Mouse (Mus musculus) layer of hippocampus, adult 2 months (tissue): ENCODE results near the gene Mtfr2. TPM values are rescaled to one million over a fixed set of nuclear protein-coding genes. Genes with fewer than 3 reads are reported as not detected.

Experiments
- DNase-seq, 2 experiments: peaks; one replicate each; pipeline ENCODE4 v3.0.0; 2022; ENCODE audit warnings: low spot score in 2 of 2
- H3K27ac ChIP-seq: fragments of 200-600 bp; 2 replicates; pipeline ENCODE4 v1.8.1; 2022
- H3K4me3 ChIP-seq: fragments of 200-600 bp; 2 replicates; pipeline ENCODE4 v1.8.1; 2022; ENCODE audit warnings: mild to moderate bottlenecking
- CTCF ChIP-seq: fragments of 200-600 bp; conservative IDR thresholded peaks from 2 replicates; pipeline ENCODE4 v1.8.1; 2022; ENCODE audit warnings: antibody characterized with exemption, mild to moderate bottlenecking, moderate library complexity
- long read RNA-seq, 2 experiments: library from polyadenylated mRNA; stranded (forward); transcript quantifications; one replicate each; pipeline ENCODE4 v2.0.0; 2021; ENCODE audit warnings: borderline mapping rate in 2 of 2
- total RNA-seq, 2 experiments: library from RNA; stranded (reverse); gene quantifications; 2 replicates each; pipeline ENCODE4 v1.2.3; 2021

Gene Mtfr2
- total RNA-seq: under 1 TPM; 0.49 to 0.67 TPM
- long read RNA-seq, experiment 1: 0 reads
- long read RNA-seq, experiment 2: 0 reads

GRCm38 (mm10) chr10:20347285-20348214, at the start of gene Mtfr2:
TSS of gene Mtfr2 (plus strand) at chr10:20347770.
- DNase-seq: peak; percentile 93
- peak; percentile 30 for TF ChIP-seq CTCF
- peak within 1 kb of the TSS; percentile 60 for H3K4me3 ChIP-seq
- H3K27ac ChIP-seq: peak within 1 kb of the TSS; percentile 43

DNA sequence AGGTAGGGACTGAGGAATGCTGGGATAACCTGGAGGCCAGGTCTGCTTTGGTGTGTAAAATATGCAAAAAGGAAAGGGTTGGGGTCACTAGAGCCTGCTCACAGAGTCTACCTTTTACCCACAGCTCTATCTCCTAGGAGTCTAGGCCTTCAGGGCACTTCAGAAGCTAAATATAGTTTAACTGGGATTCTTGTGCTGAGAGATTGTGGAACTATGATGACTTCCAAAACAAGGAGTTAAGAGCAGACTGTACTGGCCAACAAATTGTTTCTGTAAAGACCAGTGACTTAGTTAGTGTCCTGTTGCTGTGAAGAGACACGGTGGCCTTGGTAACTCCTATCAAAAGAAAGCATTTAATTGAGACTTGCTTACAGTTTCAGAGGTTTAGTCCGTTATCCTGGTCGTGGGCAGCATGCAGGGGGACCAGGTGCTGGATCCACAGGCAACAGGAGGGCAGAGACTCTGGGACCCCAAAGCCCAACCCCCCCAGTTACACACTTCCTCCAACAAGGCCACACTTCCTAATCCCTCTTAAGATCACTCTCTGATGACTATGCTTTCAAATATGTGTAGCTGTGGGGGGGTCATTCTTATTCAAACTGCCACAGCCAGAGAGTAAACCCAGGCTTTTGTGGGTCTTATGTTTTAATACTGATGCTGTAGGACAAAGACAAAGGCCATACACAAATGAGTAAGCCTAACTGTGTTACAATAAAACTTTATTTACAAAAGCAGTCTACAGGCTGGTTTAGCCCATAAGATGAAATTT, 49.2 kb upstream of the Mtfr2 start:
- TF ChIP-seq CTCF: no peak
- Histone ChIP-seq H3K27ac (no peak overlapping the region), H3K4me3 (no peak overlapping the region)
- no peak for DNase-seq

DNA sequence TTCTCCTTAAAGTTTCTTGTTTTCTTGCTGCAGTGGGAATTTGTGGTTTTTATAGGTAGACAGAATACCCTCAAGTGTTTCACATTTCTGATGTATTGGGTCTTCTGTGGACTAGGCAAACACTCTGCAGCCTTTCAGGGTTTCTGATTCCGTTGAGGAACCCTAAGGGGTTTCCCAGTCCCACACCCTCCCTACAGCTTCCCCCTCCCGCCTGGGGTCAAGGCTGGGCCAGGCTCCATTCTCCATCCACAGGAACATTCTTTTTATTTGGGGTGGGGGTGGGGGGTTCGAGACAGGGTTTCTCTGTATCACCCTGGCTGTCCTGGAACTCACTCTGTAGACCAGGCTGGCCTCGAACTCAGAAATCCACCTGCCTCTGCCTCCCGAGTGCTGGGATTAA, 48.5 kb upstream of the Mtfr2 start:
- TF ChIP-seq CTCF: no peak
- no peak overlapping the region for H3K4me3 ChIP-seq
- DNase-seq: no peak
- H3K27ac ChIP-seq: no peak overlapping the region

GRCm38 (mm10) chr10:20310969-20311769, 36.4 kb upstream of the Mtfr2 start:
- TF ChIP-seq CTCF: no peak
- H3K4me3 ChIP-seq: peak overlapping the region; percentile 87
- no peak for DNase-seq
- peak overlapping the region; percentile 98 for H3K27ac ChIP-seq

DNA sequence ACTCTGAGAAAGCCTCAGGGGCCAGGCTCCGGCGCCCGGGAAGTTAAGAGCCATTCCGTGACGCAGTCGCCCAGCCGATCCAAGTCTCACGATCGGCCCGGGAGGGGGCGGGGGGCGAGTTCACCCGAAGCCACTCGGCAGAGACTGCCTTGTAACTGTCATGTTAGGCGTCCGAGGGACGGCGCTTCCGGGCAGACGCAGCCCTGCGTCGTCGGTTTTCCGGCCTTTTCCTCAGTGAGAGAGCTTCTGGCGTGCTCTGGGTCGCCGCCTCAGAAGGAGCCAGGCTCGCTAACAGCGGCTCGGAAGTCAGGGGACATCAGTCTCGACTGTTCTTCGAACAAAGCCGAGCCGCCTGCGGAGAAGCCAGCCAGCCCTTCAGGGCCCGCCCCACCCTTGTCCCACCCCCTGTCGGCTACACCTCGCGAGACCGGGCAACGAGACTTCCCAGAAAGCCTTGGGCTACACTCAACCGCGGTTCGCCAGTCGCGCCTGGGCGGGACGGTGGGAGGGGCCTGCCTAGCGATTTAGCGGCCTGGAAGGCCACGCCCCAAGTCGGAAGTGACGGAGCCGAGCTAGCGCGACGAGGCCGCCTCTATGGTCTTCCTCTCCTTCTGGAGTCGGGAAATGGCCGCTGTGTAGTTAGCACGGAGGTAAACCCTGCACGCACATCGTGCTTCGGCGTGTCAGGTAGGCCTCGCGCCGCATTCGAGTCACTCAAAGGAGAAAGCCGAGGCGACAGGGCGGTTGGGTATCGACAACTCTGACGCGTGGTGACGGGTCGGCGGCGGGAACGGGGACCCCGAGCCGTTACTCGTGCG, 35.4 kb upstream of the Mtfr2 start, which contains the start of gene Bclaf1:
Bclaf1 (plus strand) TSS at position 552 of the 818 bp plus-strand sequence.
- peak within 1 kb of the TSS; percentile 87 for H3K4me3 ChIP-seq
- DNase-seq: peak; percentile 99
- H3K27ac ChIP-seq: peak within 1 kb of the TSS; percentile 98
- no peak for TF ChIP-seq CTCF

- TF ChIP-seq CTCF: no peak
- DNase-seq: peak; percentile 87 to 94
- peak overlapping the region; percentile 87 for H3K4me3 ChIP-seq
These were observed 34.8 kb upstream of the Mtfr2 start for GRCm38 (mm10) chr10:20312736-20313301.

DNA sequence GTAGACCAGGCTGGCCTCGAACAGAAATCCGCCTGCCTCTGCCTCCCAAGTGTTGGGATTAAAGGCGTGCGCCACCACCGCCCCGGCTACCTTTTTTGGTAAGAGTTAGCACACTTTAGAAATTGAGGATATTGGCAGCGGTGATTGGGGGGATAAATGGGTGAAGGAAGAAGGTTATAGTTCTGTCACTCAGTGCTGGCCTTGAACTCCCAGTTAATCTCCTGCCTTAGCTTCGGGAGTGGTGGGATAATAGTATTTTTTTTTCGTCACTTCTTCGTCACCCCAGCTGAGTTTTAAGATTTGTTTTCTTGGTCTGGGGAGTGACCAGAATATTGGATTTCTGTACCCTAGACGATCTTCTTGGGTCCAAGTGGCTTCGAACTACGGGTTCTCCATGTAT, 34.1 kb upstream of the Mtfr2 start:
- Histone ChIP-seq H3K27ac (peak overlapping the region; percentile 98; the same call in 1 of the 2 replicates), H3K4me3 (peak overlapping the region; percentile 87)
- no peak for TF ChIP-seq CTCF
- no peak for DNase-seq

More at GRCm38 (mm10) chr10:20312736-20313301, 34.8 kb upstream of the Mtfr2 start:
- peak overlapping the region; percentile 98 for H3K27ac ChIP-seq

- no peak for DNase-seq
- Histone ChIP-seq H3K4me3 (peak overlapping the region; percentile 87), H3K27ac (no peak overlapping the region)
- TF ChIP-seq CTCF: no peak
These were observed 33.6 kb upstream of the Mtfr2 start for GRCm38 (mm10) chr10:20313941-20314340.

DNA sequence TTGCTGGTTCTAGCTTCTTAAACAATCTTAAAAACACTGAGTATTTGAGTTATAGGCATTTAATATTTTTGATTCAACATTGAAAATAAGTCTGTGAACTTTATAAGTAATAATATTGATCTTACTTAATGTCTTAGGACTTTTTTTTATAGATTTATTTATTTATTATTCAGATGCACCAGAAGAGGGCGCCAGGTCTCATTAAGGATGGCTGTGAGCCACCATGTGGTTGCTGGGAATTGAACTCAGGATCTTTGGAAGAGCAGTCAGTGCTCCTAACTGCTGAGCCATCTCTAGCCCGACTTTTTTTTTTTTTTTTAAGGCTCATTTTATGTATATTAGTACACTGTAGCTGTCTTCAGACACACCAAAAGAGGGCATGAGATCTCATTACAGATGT, 32.8 kb upstream of the Mtfr2 start:
- DNase-seq: no peak
- no peak overlapping the region for H3K27ac ChIP-seq
- no peak overlapping the region for H3K4me3 ChIP-seq
- TF ChIP-seq CTCF: peak; percentile 72

- no peak for TF ChIP-seq CTCF
- Histone ChIP-seq H3K4me3 (no peak overlapping the region), H3K27ac (no peak overlapping the region)
- DNase-seq: no peak
These were observed 30.1 kb upstream of the Mtfr2 start for GRCm38 (mm10) chr10:20317466-20317865.

- no peak for DNase-seq
- Histone ChIP-seq H3K27ac (no peak overlapping the region), H3K4me3 (no peak overlapping the region)
- TF ChIP-seq CTCF: no peak
These were observed 21.3 kb upstream of the Mtfr2 start for GRCm38 (mm10) chr10:20326226-20326625.

DNA sequence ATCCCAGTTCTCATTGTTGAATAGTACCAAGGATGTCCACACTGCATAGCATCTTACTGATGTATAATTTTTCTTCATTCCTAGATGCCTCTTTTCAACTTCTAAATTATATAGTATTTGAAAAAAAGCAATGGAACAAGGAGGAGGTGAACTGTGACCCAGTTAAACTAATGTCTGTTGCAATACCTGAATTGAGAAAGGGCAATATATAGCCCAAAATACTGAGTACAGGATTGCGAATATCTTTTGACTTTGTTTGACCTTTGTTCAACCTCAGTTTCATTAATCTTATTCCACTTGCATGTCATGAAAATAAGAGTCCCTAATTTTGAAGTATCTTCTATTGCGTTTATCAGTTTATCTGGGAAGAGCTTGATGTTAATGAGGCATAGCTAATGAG, 16.3 kb upstream of the Mtfr2 start:
- DNase-seq: no peak
- Histone ChIP-seq H3K4me3 (no peak overlapping the region), H3K27ac (no peak overlapping the region)
- TF ChIP-seq CTCF: no peak
